Mouse (Mus musculus) monocyte, adult 5-6 weeks (primary cell): ENCODE results near the gene Lrmda. TPM values are rescaled to one million over a fixed set of nuclear protein-coding genes. Genes with fewer than 3 reads are reported as not detected.

ENCODE experiments used
- ATAC-seq: fragments of 153-309, 156-312 bp; replicated peaks from 2 replicates; pipeline ENCODE4 v1.8.0; 2017; ENCODE audit warnings: mild to moderate bottlenecking; ENCODE audit not compliant: low TSS enrichment, insufficient number of reproducible peaks, severe bottlenecking, poor library complexity, low FRiP score
- total RNA-seq: library from RNA; stranded (forward); fragments of 200-1000, 200-491, 200-594 nt; gene quantifications from 3 replicates; pipeline ENCODE4 v1.2.3, GENCODE M21; 2017

Lrmda gene
- total RNA-seq, 1 experiment from 2014 or later: 6.4 TPM

DNA sequence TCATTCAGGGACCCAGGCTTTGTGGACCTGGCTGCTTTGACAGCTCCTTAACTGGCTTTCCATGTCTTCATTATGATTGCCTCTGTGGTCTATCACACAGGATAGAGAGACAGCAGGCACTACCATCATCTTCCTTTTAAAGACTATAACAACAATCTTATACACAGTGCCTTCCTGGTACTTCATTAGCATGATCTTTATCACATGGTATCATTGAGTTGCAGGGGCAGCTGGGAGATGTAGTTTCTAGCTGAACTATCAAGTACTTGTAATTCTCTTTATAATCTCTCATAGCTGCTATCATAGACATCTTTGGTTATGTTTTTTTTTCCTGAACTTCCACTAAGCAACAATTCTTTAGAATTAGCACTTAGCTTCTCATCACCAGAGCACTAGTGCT, 474.8 kb downstream of the Lrmda start:
- ATAC-seq: no peak

GRCm38 (mm10) chr14:22494866-22495265, 475.4 kb downstream of the Lrmda start:
- ATAC-seq: no peak

- ATAC-seq: no peak
Measured at GRCm38 (mm10) chr14:22495286-22495685, 475.8 kb downstream of the Lrmda start.

- no peak for ATAC-seq
Measured at GRCm38 (mm10) chr14:22497636-22498131, 478.2 kb downstream of the Lrmda start.

DNA sequence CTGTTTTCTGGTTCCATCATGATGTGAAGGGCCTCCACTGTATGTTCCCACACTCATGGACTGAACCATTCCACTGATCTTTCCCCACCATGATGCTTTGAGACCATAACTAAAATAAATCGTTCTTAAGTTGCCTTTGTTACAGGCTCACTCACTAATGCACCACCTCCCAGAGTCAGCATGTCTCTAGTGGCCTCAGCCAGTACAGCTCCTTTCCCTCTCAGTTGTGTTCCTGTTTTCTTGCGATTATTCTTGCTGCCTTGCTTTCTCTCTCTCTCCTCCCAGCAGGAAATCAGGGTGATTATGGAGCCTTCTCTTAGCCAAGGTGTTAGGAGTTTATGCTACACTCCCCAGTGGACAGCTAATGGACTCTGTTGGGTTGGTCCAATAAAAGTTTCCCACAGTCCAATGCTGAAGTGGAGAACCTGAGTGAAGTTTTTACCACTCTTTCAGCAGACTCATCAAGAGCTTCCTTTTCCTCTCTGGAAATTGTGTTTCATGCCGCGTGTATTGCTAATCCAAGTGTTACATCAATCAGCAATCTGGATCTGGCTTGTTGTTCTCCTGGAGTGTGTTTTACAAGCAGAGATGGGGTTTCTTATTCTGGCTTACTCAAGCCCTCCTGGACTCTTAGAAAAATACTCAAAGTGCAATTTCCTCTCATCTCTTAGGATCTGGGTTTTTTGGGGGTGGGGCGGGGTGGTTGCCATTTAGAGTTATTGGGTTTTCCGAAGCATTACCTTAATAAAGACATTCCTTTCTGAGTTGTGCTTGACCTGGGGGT, 490.4 kb downstream of the Lrmda start:
- no peak for ATAC-seq

- no peak for ATAC-seq
Measured at GRCm38 (mm10) chr14:22510531-22510785, 490.9 kb downstream of the Lrmda start.

DNA sequence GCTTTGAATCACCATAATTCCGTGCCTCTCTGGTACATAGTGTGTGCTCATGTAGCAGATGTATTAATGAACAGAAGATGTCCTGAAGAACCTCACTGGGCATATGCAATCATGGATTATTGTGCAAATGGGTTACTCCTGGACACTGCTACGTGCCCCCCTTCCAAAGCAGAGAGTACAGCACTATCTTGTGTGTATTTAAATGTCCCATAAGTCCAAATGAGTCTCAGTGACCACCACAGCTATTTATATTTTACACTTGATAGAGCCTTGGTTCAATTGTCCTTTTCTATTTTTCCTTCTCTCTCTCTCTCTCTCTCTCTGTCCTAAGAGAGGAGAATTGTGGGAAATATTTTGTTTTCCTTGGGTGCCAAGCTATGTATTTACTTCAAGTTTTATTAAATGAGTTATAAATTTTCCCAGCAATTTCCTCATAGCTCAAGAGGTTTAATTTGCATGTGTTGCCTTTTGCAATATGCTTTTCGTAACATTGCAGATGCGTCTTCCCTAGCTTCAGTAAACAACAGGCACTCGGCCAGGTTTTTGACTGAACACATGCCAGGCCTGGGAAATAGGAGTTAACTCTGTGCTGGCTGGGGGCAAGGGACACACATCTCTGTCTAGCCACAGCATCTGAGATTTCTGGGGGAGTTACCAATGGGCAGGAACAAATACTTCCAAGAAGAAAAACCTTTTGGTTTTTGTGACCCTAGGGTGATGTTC, 495.0 kb downstream of the Lrmda start:
- ATAC-seq: no peak

DNA sequence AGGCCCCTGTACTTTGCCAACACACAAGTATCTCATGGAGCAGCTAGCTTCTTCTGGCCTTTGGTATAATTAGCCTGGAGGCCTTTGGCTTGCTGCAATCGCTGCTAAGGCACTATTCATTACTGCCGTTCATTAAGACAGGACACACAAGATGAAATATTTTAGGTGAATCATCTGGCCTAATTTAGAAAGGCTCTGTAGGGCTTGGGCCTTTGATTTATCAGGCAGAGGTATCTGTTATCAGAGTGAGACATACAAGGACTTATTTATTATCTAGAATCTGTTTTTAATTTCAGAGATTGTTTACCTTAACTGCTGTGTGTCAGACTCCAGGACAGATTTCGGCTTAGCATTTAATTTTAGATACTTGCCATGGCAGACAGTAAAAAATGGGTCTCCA, 511.2 kb downstream of the Lrmda start:
- no peak for ATAC-seq

DNA sequence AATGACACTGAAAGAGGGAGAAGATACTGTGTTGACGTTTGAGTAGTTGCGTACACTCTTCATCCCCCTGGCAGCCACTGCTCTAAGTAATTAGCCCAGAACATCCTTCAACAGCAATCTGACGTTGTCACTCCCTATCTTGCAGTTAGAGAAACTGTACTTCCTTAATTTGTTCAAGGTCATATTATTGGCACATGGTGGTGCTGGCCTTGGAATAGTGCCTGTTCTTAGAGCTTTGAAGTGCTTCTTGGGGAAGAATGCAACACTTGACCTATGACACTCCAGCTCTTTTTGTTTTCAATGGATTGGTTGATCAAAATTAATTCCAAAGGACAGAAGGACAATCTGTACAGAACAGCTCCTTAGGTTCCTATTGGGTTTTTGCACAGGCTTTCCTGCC, 514.0 kb downstream of the Lrmda start:
- ATAC-seq: no peak

- ATAC-seq: no peak
Measured at GRCm38 (mm10) chr14:22545887-22546675, 526.6 kb downstream of the Lrmda start.

GRCm38 (mm10) chr14:22546676-22546984, 527.1 kb downstream of the Lrmda start:
- no peak for ATAC-seq

GRCm38 (mm10) chr14:22548286-22548685, 528.8 kb downstream of the Lrmda start:
- ATAC-seq: no peak

GRCm38 (mm10) chr14:22549166-22549565, 529.7 kb downstream of the Lrmda start:
- ATAC-seq: no peak

DNA sequence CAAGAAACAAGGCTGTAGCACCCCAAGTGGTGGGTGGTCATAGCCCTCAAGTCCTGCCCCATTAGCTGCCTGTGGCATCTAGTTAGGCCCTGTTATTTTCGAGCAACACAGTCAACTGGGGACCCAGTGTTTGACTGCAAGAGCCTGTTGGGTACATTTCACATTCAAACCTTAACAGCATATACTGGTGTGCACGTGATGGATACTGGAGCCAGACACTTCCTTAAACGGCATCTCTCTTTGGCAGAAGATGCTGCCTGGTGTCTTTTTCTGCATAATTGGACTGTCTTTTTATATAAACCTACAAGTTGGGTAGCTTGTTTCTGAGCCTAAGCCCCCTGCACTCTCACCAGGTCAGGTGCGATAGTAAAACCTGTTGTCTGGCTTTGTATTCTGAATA, 532.8 kb downstream of the Lrmda start:
- no peak for ATAC-seq

DNA sequence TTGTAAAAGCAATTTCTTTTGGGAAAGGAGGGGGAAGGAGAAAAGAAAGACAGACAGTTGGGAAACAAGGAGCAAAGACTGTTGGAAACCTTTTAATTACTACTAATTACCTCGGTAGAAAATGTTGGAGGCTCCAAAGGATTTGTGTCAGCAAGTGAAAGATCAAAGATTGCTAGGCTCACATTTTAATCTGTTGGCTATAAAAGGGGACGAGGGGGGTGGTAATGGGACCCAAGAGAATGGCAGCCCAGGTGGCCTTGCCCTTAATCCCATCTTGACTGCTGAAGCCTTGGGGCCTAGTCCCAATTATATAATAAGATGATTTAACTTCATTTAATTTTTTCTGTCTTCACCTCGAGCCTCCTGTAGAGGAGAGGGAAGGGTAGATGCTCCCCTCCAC, 533.3 kb downstream of the Lrmda start:
- no peak for ATAC-seq

- no peak for ATAC-seq
Measured at GRCm38 (mm10) chr14:22553717-22554116, 534.2 kb downstream of the Lrmda start.

- no peak for ATAC-seq
Measured at GRCm38 (mm10) chr14:22572486-22572885, 553.0 kb downstream of the Lrmda start.

DNA sequence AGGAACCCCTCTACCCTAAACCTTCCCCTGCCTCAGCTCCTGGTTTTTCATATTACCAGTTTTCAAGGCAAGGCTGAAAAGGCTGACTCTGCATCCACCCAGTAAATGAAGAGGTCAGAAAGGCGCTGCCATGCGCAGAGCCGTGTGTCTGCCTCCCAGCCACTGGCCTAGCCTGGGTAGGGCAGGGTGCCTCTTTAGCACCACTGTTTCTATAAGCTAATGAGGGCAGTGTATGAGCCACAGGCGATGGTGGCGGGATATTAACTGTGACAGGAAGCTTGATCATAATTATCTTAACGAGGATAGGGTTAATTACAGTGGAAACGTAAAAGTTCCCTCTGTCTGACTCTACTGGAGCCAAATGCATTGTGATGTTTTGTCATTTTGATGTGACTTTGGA, 554.1 kb downstream of the Lrmda start:
- no peak for ATAC-seq

DNA sequence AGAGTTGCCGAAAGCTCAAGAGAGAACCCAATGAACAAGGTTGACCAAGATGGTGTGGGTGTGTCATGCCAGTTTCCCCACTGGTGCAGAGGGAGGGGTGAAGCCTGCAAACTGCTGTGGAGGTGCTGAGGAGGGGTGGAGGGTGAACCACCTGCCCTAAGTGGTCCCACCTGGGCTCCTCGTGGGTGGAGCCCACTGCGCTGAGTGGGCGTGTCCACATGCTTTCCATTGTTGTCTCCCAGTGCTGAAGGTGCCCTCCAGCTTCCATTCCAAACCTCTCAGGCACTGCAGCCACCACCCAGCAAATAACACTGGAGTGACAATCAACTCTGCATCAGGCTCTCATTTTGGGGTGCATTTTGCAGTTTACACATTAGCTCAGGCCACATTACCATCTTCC, 554.5 kb downstream of the Lrmda start:
- no peak for ATAC-seq

- ATAC-seq: no peak
Measured at GRCm38 (mm10) chr14:22576441-22576840, 556.9 kb downstream of the Lrmda start.
